Mouse (Mus musculus) G1E (cell line): ENCODE measurements around the gene Casq1. TPM values are rescaled to one million over a fixed set of nuclear protein-coding genes. Genes with fewer than 3 reads are reported as not detected.
A peak's percentile ranks its signal among the peaks of the same experiment; 100 is the strongest.
"Not testable (repeated sequence)": the region's sequence is repeated elsewhere in the genome, so short reads cannot be mapped to it uniquely, and the experiment has no call there.

ENCODE experiments used
- ATAC-seq: 2 replicates; pipeline ENCODE4 v1.8.0; 2016; ENCODE audit warnings: mild to moderate bottlenecking; ENCODE audit not compliant: insufficient number of reproducible peaks, poor library complexity, low FRiP score, severe bottlenecking; ENCODE audit errors: extremely low read depth
- DNase-seq: peaks from one replicate; pipeline ENCODE4 v3.0.0; 2012; ENCODE audit warnings: low spot score
- H3K27me3 ChIP-seq: 2 replicates; pipeline ENCODE4 v1.6.1; 2012; ENCODE audit warnings: mild to moderate bottlenecking, low read length, inconsistent platforms; ENCODE audit not compliant: insufficient read depth
- H3K36me3 ChIP-seq: replicated peaks from 2 replicates; pipeline ENCODE3; 2012; ENCODE audit warnings: mild to moderate bottlenecking, inconsistent platforms
- H3K4me1 ChIP-seq: 2 replicates; pipeline ENCODE4 v1.6.1; 2012; ENCODE audit warnings: low read depth, low read length, inconsistent platforms, mixed read lengths; ENCODE audit not compliant: insufficient read depth
- H3K4me3 ChIP-seq: 2 replicates; pipeline ENCODE4 v1.5.1; 2012; ENCODE audit warnings: low read depth, mild to moderate bottlenecking, inconsistent platforms, low read length, moderate library complexity, mixed read lengths
- H3K9me3 ChIP-seq: replicated peaks from 2 replicates; pipeline ENCODE4 v1.6.1; 2012; ENCODE audit warnings: inconsistent platforms
- CTCF ChIP-seq: IDR thresholded peaks from 2 replicates; pipeline ENCODE4 v1.5.1; 2012; ENCODE audit warnings: low read depth, low read length, inconsistent platforms, mixed read lengths
- GATA1 ChIP-seq: IDR thresholded peaks from 2 replicates; pipeline ENCODE4 v1.6.1; 2012; ENCODE audit warnings: borderline replicate concordance, low read length, inconsistent platforms, mixed read lengths
- GATA2 ChIP-seq: IDR thresholded peaks from 2 replicates; pipeline ENCODE4 v1.6.1; 2012; ENCODE audit warnings: low read depth, low read length, inconsistent platforms, borderline replicate concordance
- POLR2AphosphoS5 ChIP-seq: IDR thresholded peaks from 2 replicates; pipeline ENCODE4 v1.6.1; 2012; ENCODE audit warnings: low read depth, low read length, inconsistent platforms; ENCODE audit not compliant: insufficient replicate concordance
- TAL1 ChIP-seq: conservative IDR thresholded peaks from 2 replicates; pipeline ENCODE4 v1.6.1; 2012; ENCODE audit warnings: low read depth, low read length, inconsistent platforms, mixed read lengths
- polyA plus RNA-seq: library from polyadenylated mRNA; stranded (reverse); fragments of >175 nt; gene quantifications from 2 replicates; pipeline ENCODE4 v1.2.3, GENCODE M21; 2012
- total RNA-seq, 2 experiments: library from RNA; stranded (forward) in 1 of 2; stranded (reverse) in 1 of 2; fragments of 200-1000 nt in 1 of 2; fragments of >200 nt in 1 of 2; fragmentation: Nextera tagmentation in 1 of 2; gene quantifications; 2 replicates each; pipeline ENCODE4 v1.2.3; 2014 to 2017

Casq1 gene
- total RNA-seq (2014; fragmentation: Nextera tagmentation) (not detected in 2 replicates), total RNA-seq (2017) (0.12 TPM in 1 of 2 replicates, not detected in the other), polyA plus RNA-seq (not detected in 2 replicates)

GRCm38 (mm10) chr1:172219451-172220406 is at the start of gene Casq1:
Casq1 (minus strand) TSS chr1:172219868.
- Histone ChIP-seq H3K9me3 (no peaks in the 10 kb centered on the region), H3K36me3 (no peaks in the 10 kb centered on the region), H3K4me1 (peaks cover 15% of the 10 kb centered on the region), H3K4me3 (no peak within 1 kb of the TSS), H3K27me3 (peaks cover 31% of the 10 kb centered on the region)
- no peak for TF ChIP-seq GATA2
- no peak for TF ChIP-seq CTCF
- TF ChIP-seq POLR2AphosphoS5 = no peak
- no peak for TF ChIP-seq GATA1
- TF ChIP-seq TAL1 = no peak
- DNase-seq = no peak
- ATAC-seq = no peak

GRCm38 (mm10) chr1:172261477-172262078 is 41.9 kb upstream of the Casq1 start, which contains the start of gene Igsf8:
Igsf8 (plus strand) TSS chr1:172261641.
- no peaks in the 10 kb centered on the region for H3K4me1 ChIP-seq
- no peak for ATAC-seq
- no peaks in the 10 kb centered on the region for H3K27me3 ChIP-seq
- H3K4me3 ChIP-seq = no peak within 1 kb of the TSS
- TF ChIP-seq TAL1 (no peak), GATA2 (no peak), POLR2AphosphoS5 (no peak), CTCF (no peak), GATA1 (no peak)
- no peaks in the 10 kb centered on the region for H3K9me3 ChIP-seq
- no peaks in the 10 kb centered on the region for H3K36me3 ChIP-seq
- DNase-seq = no peak

DNA sequence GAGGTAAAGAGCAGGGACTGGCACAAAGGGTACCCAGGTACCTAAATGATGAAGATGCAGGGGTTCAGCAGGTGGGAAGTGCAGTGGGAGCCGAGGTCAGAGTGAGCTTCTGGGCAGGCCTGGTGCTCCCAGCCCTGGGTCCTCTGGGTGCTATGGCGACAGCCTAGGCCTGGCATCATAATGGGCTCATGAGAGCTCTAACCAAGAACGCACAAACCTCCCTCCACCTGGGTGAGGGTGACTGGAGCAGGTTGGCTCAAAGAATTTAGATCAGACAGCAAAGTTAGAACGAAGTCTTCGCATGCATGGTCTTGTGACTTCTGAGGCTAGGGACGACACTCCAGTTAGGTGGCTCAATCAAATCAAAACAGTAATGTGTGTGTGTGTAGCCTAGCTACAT is 38.6 kb upstream of the Casq1 start, which contains the start of gene Atp1a4:
Gene Atp1a4, minus strand, starts transcription at position 101 of the 400 bp plus-strand sequence.
- Histone ChIP-seq H3K9me3 (no peaks in the 10 kb centered on the region), H3K36me3 (no peaks in the 10 kb centered on the region), H3K4me1 (no peaks in the 10 kb centered on the region), H3K4me3 (no peak within 1 kb of the TSS), H3K27me3 (no peaks in the 10 kb centered on the region)
- no peak for ATAC-seq
- TF ChIP-seq CTCF = no peak
- no peak for TF ChIP-seq GATA1
- no peak for TF ChIP-seq POLR2AphosphoS5
- no peak for TF ChIP-seq GATA2
- DNase-seq = no peak

DNA sequence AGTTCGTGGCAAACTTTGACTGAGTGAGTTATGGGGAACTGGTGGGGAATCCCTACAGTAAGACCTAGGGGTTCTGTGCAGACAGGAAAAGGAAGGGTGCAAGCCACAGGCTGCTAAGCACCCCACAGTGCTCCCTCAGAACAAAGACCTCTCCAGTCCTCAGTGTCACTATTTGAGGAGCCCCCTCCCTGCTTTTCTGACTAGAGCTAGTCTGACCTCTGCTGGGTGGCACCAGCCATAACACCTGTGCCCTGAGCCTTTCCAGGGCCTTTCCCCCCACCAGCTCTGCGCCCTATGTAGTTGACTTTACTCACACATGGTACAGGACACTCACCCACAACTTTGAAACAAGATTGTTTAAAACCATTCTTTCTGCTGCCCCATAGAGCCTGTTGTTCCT is 28.0 kb upstream of the Casq1 start:
- peaks cover 10% of the 10 kb centered on the region for H3K27me3 ChIP-seq
- no peaks in the 10 kb centered on the region for H3K9me3 ChIP-seq
- no peak for DNase-seq
- TF ChIP-seq CTCF = no peak
- no peak for TF ChIP-seq TAL1
- TF ChIP-seq GATA2 = no peak
- TF ChIP-seq POLR2AphosphoS5 = no peak
- no peak for TF ChIP-seq GATA1
- H3K36me3 ChIP-seq = no peaks in the 10 kb centered on the region
- no peak overlapping the region for H3K4me3 ChIP-seq
- no peaks in the 10 kb centered on the region for H3K4me1 ChIP-seq
- 0 out of 2 replicates have a peak, but pooled peaks have one; percentile 34 for ATAC-seq

GRCm38 (mm10) chr1:172247216-172247615 is 27.5 kb upstream of the Casq1 start:
- no peak overlapping the region for H3K4me3 ChIP-seq
- H3K27me3 ChIP-seq = peaks cover 10% of the 10 kb centered on the region
- no peaks in the 10 kb centered on the region for H3K9me3 ChIP-seq
- no peak for ATAC-seq
- H3K4me1 ChIP-seq = no peaks in the 10 kb centered on the region
- H3K36me3 ChIP-seq = no peaks in the 10 kb centered on the region
- DNase-seq = no peak
- TF ChIP-seq TAL1 (no peak), POLR2AphosphoS5 (no peak), GATA2 (no peak), GATA1 (no peak), CTCF (no peak)

DNA sequence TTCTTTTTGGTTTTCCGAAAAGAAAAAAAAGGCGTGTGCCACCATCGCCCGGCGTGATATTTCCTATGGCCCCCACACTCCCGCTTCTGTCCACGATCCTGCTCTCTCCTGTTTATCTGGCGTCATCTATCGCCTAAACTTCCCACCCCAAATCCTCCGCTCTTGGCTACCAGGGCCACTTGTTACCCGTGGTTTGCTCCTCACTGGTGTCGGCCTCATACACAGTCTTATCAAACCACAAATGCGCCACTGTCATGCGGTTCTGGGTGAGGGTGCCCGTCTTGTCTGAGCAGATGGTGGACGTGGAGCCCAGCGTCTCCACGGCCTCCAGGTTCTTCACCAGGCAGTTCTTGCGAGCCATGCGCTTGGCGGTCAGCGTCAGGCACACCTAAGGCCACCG is 25.0 kb upstream of the Casq1 start:
- not testable (repeated sequence) for ATAC-seq, H3K9me3 ChIP-seq, H3K36me3 ChIP-seq, H3K4me1 ChIP-seq, DNase-seq, H3K4me3 ChIP-seq
- peaks cover 10% of the 10 kb centered on the region; the same call in 1 of the 2 replicates for H3K27me3 ChIP-seq
